Mouse (Mus musculus) cerebellum, adult 2 months (tissue): ENCODE results near the gene Hfe2. TPM values are rescaled to one million over a fixed set of nuclear protein-coding genes. Genes with fewer than 3 reads are reported as not detected.

Source experiments
- DNase-seq, 2 experiments: peaks; one replicate each; pipeline ENCODE4 v3.0.0; 2021
- H3K27ac ChIP-seq: fragments of 200-500 bp; 2 replicates; pipeline ENCODE4 v1.5.1; 2012; ENCODE audit warnings: low read length, control low read depth, inconsistent platforms; ENCODE audit not compliant: insufficient read depth
- H3K27me3 ChIP-seq: fragments of 200-500 bp; 2 replicates; pipeline ENCODE4 v1.6.1; 2012; ENCODE audit warnings: inconsistent platforms, mild to moderate bottlenecking, low read length, moderate library complexity; ENCODE audit not compliant: control insufficient read depth, insufficient read depth
- H3K4me1 ChIP-seq: fragments of 200-500 bp; 2 replicates; pipeline ENCODE4 v1.6.1; 2011; ENCODE audit warnings: low read length; ENCODE audit not compliant: control insufficient read depth, insufficient read depth
- H3K4me3 ChIP-seq: fragments of 200-500 bp; replicated peaks from 2 replicates; pipeline ENCODE3; 2011; ENCODE audit warnings: mild to moderate bottlenecking, low read depth, low read length, control low read depth; ENCODE audit not compliant: insufficient read depth
- CTCF ChIP-seq: fragments of 200-500 bp; IDR thresholded peaks from 2 replicates; pipeline ENCODE4 v1.5.1; 2011; ENCODE audit warnings: low read depth, mild to moderate bottlenecking, control low read depth, low read length, moderate library complexity, borderline replicate concordance; ENCODE audit not compliant: insufficient read depth
- POLR2A ChIP-seq: fragments of 200-500 bp; IDR thresholded peaks from 2 replicates; pipeline ENCODE4 v1.6.1; 2011; ENCODE audit warnings: low read length, control low read depth, borderline replicate concordance; ENCODE audit not compliant: insufficient read depth
- WGBS: fragments of 180-500 bp; shearing (Covaris S2); methylation state at CpG from one replicate; pipeline ENCODE4 v1.1.7; 2018; 5-methylcytosine and 5-hydroxymethylcytosine counted together
- polyA plus RNA-seq: library from polyadenylated mRNA; depleted of rRNA; stranded (reverse); fragments of >200 nt; gene quantifications from 2 replicates; pipeline ENCODE4 v1.2.3, GENCODE M21; 2012

Hfe2 gene
- polyA plus RNA-seq, 1 experiment, result 0.41 TPM

DNA sequence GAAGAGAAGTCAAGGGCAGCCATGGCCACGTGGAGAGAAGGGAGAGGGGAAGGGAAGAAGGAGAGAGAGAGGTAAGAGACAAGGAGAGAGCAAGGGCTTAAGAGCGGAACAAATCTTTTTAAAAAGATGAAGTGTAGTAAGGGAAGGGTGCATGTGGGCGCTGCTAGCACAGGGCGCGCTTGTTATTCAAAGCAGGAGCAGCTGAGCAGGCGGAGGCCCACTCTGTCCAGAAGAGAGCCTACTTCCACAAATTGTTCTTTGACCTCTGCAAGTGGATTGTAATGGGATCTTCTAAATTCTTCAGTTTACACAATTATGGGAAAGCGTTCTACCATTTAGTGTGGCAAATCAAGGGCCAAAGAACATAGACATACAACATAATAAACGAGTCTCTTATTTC is 43.6 kb downstream of the Hfe2 start:
- TF ChIP-seq POLR2A, result no peak
- no peak for TF ChIP-seq CTCF

GRCm38 (mm10) chr3:96569506-96569905 is 44.5 kb downstream of the Hfe2 start:
- Histone ChIP-seq H3K4me1 (no peaks in the 10 kb centered on the region), H3K27ac (no peak overlapping the region), H3K4me3 (no peak overlapping the region), H3K27me3 (no peaks in the 10 kb centered on the region)
- 75% methylated on average over 13 of the region's 13 CpGs for WGBS
- no peak for DNase-seq
- no peak for TF ChIP-seq POLR2A
- TF ChIP-seq CTCF, result no peak

More for the DNA sequence above, 43.6 kb downstream of the Hfe2 start:
- WGBS, result 92% methylated on average over 8 of the region's 8 CpGs
- no peaks in the 10 kb centered on the region for H3K4me1 ChIP-seq
- H3K27me3 ChIP-seq, result no peaks in the 10 kb centered on the region
- H3K4me3 ChIP-seq, result no peak overlapping the region
- no peak overlapping the region for H3K27ac ChIP-seq
- no peak for DNase-seq

- H3K4me3 ChIP-seq, result no peak overlapping the region
- WGBS, result 89% methylated on average over 11 of the region's 11 CpGs
- no peaks in the 10 kb centered on the region for H3K27me3 ChIP-seq
- H3K27ac ChIP-seq, result no peak overlapping the region
- H3K4me1 ChIP-seq, result no peaks in the 10 kb centered on the region
- no peak for TF ChIP-seq CTCF
- no peak for TF ChIP-seq POLR2A
- no peak for DNase-seq
Observed at GRCm38 (mm10) chr3:96569966-96570605, 45.1 kb downstream of the Hfe2 start.

GRCm38 (mm10) chr3:96570643-96571042 is 45.7 kb downstream of the Hfe2 start:
- no peak for DNase-seq
- Histone ChIP-seq H3K4me1 (no peaks in the 10 kb centered on the region), H3K27me3 (no peaks in the 10 kb centered on the region), H3K4me3 (no peak overlapping the region), H3K27ac (no peak overlapping the region)
- TF ChIP-seq POLR2A (no peak), CTCF (no peak)
- WGBS, result 87% methylated on average over 7 of the region's 7 CpGs

DNA sequence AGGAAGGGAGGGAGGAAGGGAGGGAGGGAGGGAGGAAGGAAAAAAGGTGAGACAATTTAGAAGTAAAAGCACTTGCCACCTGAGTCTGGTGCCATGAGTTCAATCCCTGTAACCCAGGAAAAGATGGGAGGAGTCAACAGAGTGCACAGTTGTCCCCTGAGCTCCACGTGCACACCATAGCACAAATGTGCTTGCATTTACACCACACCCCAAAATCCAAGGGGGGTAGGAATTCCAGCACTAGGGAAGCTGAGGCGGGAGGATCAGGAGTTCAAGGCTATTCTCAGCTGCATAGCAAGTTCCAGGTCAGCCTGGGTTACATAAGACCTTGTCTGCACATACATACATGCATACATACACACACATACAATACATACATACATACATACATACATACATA is 46.4 kb downstream of the Hfe2 start:
- Histone ChIP-seq H3K27ac (no peak overlapping the region), H3K27me3 (no peaks in the 10 kb centered on the region), H3K4me1 (no peaks in the 10 kb centered on the region; the same call in 1 of the 2 replicates), H3K4me3 (no peak overlapping the region)
- 87% methylated on average over 2 of the region's 2 CpGs for WGBS
- DNase-seq, result no peak
- TF ChIP-seq POLR2A (no peak), CTCF (no peak)

DNA sequence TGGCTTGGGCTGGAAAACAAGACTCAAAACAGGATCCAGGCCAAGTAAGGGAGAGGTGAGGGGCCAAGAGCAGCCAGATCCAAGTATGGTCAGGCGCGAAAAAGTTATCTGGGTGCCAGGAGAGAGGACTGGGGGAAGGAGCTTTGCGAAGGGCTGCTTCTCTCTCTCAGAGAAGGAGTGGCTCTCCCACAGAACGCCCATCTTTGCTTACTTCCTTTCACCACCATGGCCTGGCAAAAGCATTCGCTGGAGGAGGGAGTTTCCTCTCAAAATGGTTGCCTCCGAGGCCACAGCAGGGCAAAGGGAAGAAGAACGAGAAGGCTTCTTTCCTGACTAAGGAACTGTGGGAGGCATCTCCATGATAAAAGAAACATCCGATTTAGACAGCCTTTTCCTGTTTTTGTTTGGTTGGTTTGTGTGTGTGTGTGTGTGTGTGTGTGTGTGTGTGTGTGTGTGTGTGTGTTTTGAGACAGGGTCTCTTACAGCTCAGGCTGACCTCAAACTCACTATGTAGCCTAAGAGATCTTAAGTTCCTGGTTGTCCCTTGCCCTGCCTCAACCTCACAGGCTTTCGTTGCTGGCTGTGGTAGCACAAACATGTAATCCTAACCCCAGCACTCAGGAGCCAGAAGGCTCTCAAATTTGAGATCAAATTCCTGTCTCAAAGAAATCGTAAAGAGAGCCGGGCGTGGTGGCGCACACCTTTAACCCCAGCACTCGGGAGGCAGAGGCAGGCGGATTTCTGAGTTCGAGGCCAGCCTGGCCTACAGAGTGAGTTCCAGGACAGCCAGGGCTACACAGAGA is 47.1 kb downstream of the Hfe2 start:
- TF ChIP-seq CTCF, result no peak
- no peak for TF ChIP-seq POLR2A
- Histone ChIP-seq H3K4me1 (peaks cover 5% of the 10 kb centered on the region), H3K27me3 (no peaks in the 10 kb centered on the region), H3K4me3 (no peak overlapping the region), H3K27ac (no peak overlapping the region)
- WGBS, result 67% methylated on average over 16 of the region's 16 CpGs
- DNase-seq, result no peak

DNA sequence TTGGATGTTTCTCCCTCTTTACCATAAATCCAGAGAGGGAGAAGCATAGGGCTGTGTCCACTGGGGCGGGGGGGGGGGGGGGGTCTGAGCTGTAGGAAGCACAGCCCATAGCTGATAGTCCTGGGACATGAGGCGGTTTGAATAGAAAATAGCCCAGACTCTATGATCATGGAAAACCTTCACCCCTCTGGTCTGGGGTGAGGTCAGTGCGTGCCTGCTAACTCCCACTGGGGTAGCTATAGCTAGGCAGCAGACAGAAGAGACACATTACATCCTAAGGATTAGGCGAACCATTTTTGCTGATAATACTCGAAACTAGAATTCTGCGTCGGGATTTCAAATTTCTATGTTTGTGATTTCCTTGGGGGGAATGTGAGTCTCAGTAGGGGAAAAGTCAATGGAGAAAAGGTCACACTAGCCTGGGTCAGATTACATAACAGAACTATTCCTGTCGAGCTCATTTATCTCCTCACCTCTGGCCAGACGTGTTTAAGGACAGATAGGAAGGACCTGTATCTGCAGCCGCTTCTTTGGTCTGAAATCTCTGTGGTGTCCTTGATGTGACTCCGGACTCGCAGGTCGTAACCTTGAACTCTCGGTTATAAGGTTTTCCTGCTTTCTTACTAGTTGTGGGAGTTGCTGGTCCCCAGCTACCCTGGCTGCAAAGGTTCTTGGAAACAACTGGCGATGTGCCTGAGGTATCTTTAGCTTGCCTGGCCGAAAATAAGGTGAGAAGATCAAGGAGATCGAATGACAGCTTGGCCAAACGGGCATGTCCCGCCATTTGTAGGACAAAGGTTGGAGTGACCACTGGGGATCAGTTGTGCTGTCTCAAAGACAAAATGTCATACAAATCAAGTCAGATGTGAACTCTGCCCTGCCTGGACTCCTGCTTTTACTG is 48.9 kb downstream of the Hfe2 start:
- Histone ChIP-seq H3K4me3 (no peak overlapping the region), H3K27ac (no peak overlapping the region), H3K27me3 (no peaks in the 10 kb centered on the region), H3K4me1 (peaks cover 9% of the 10 kb centered on the region)
- TF ChIP-seq CTCF (no peak), POLR2A (no peak)
- 90% methylated on average over 19 of the region's 19 CpGs for whole genome bisulfite sequencing
- no peak for DNase-seq
